Mouse (Mus musculus): ENCODE measurements at regions not wholly inside any gene's neighbourhood (a gene's known extent, or its start where the extent isn't known, plus 50 kb on each side); places are given as distances from the start of the nearest gene placed in this dataset.
A peak's percentile ranks its signal among the peaks of the same experiment; 100 is the strongest.

DNA sequence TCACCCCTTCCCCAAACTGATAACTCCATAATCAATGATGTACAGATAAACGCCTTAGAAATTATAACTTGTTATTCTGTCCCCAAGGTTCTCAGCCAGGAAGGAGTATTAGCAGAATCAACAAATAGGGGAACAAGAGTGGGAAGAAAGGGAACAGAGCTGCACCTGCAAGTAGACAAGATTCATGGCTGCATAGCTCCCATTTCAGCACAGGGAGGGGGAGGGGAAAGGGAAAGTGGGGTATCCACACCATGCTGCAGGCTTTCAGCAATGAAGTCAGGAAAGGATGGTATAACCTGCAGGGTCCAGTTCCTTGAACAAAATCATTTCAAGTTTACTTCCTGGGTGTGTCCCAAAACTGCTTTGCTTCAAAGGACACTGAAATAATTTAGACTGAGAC, 610.5 kb downstream of the Tox3 start:
- no peaks in the 10 kb centered on the region for H3K4me1 ChIP-seq (replicated peaks; ENCODE audit: insufficient read depth, low read length)
- H3K36me3 ChIP-seq (ENCODE audit: insufficient read depth, low read length), result no peaks in the 10 kb centered on the region
- no peaks in the 10 kb centered on the region for H3K27me3 ChIP-seq (ENCODE audit: insufficient read depth, low read length)
- no peak overlapping the region for H3K27ac ChIP-seq
- H3K9ac ChIP-seq (ENCODE audit: low read depth, low read length), result no peak overlapping the region
- no peak overlapping the region for H3K4me3 ChIP-seq (replicated peaks; ENCODE audit: low read depth, low read length)
- no peaks in the 10 kb centered on the region for H3K9me3 ChIP-seq (replicated peaks; ENCODE audit: low read length)
- ATAC-seq (replicated peaks; ENCODE audit: low FRiP score, low read depth) (no peak), DNase-seq (ENCODE audit: low spot score) (no peak)
- WGBS, result 70% methylated on average over 1 of the region's 1 CpGs
- no peak for TF ChIP-seq CTCF (IDR thresholded peaks at IDR 0.05; ENCODE audit: low read depth)
- H3K4me2 ChIP-seq (ENCODE audit: low read length), result no peak overlapping the region

- no peaks in the 10 kb centered on the region for H3K9me3 ChIP-seq (replicated peaks; ENCODE audit: low read length)
- no peak for ATAC-seq (replicated peaks; ENCODE audit: low FRiP score, low read depth)
- no peak overlapping the region for H3K4me2 ChIP-seq (ENCODE audit: low read length)
- H3K9ac ChIP-seq (ENCODE audit: low read depth, low read length), result no peak overlapping the region
- no peak for TF ChIP-seq CTCF (IDR thresholded peaks at IDR 0.05; ENCODE audit: low read depth)
- no peaks in the 10 kb centered on the region for H3K4me1 ChIP-seq (replicated peaks; ENCODE audit: insufficient read depth, low read length)
- 91% methylated on average over 6 of the region's 6 CpGs for WGBS
- no peak overlapping the region for H3K27ac ChIP-seq
- no peaks in the 10 kb centered on the region for H3K36me3 ChIP-seq (ENCODE audit: insufficient read depth, low read length)
- no peaks in the 10 kb centered on the region for H3K27me3 ChIP-seq (ENCODE audit: insufficient read depth, low read length)
- H3K4me3 ChIP-seq (replicated peaks; ENCODE audit: low read depth, low read length), result no peak overlapping the region
- DNase-seq (ENCODE audit: low spot score), result no peak
Observed at GRCm38 (mm10) chr8:89727252-89727651, 620.9 kb downstream of the Tox3 start.

DNA sequence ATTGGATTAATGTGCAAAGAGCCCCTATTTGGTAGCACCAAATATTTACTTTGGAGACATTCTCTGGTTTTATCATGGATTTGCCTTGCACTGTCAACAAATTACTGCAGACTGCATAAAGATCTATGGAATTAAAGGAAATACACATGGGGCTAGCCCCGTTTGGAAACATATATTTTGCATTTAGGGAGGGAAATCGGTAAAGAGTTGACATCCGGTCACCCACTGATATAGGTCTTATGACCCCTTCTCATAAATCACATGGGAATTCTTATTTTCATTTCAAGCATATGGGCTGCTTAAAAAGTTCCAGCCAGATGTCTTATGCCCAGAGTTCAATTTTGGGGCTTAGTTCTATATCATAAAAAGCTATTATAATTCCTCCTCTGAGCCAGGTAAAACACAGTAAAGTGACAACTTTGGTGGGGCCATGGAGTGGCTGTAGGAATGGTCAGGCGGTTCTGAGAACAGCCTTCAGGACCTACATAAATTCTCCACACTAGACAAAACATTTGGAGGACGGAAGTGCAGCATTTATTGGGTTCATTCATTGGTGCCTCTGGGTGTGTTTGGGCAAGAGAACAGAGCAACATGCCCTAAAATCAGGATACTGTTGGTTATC, 626.3 kb downstream of the Tox3 start:
- Histone ChIP-seq H3K27me3 (ENCODE audit: insufficient read depth, low read length) (no peaks in the 10 kb centered on the region), H3K9me3 (replicated peaks; ENCODE audit: low read length) (no peaks in the 10 kb centered on the region), H3K9ac (ENCODE audit: low read depth, low read length) (no peak overlapping the region), H3K4me2 (ENCODE audit: low read length) (no peak overlapping the region), H3K27ac (no peak overlapping the region), H3K4me3 (replicated peaks; ENCODE audit: low read depth, low read length) (no peak overlapping the region), H3K36me3 (ENCODE audit: insufficient read depth, low read length) (no peaks in the 10 kb centered on the region), H3K4me1 (replicated peaks; ENCODE audit: insufficient read depth, low read length) (no peaks in the 10 kb centered on the region)
- 65% methylated on average over 5 of the region's 5 CpGs for WGBS
- DNase-seq (ENCODE audit: low spot score) (peak; percentile 71), ATAC-seq (replicated peaks; ENCODE audit: low FRiP score, low read depth) (no peak)
- no peak for TF ChIP-seq CTCF (IDR thresholded peaks at IDR 0.05; ENCODE audit: low read depth)

DNA sequence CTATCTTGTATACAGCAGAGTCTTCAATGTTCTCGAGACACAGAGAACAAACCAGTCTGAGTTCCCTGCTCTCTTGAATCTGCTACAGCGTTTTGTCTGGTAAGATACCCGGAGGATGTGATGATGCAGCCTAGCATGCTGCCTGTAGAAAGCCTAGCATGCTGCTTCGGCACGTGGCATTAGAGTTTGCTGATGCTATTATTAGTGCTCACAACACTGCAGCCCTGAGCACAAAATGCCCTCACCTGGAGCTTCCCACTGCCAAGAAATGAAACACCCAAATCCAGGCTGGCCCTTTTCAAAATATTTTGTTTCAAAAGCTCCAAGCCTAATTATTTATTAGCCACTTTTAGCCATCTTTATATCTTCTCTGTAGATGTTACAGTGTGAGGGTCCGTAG, 634.3 kb downstream of the Tox3 start:
- no peak overlapping the region for H3K9ac ChIP-seq (ENCODE audit: low read depth, low read length)
- no peak overlapping the region for H3K27ac ChIP-seq
- no peaks in the 10 kb centered on the region for H3K4me1 ChIP-seq (replicated peaks; ENCODE audit: insufficient read depth, low read length)
- no peak for TF ChIP-seq CTCF (IDR thresholded peaks at IDR 0.05; ENCODE audit: low read depth)
- no peaks in the 10 kb centered on the region for H3K27me3 ChIP-seq (ENCODE audit: insufficient read depth, low read length)
- WGBS, result 73% methylated on average over 6 of the region's 6 CpGs
- H3K9me3 ChIP-seq (replicated peaks; ENCODE audit: low read length), result no peaks in the 10 kb centered on the region
- no peak overlapping the region for H3K4me3 ChIP-seq (replicated peaks; ENCODE audit: low read depth, low read length)
- no peaks in the 10 kb centered on the region for H3K36me3 ChIP-seq (ENCODE audit: insufficient read depth, low read length)
- H3K4me2 ChIP-seq (ENCODE audit: low read length), result no peak overlapping the region
- no peak for ATAC-seq (replicated peaks; ENCODE audit: low FRiP score, low read depth)
- no peak for DNase-seq (ENCODE audit: low spot score)

- WGBS, result 21% methylated on average over 5 of the region's 5 CpGs
- ATAC-seq (replicated peaks; ENCODE audit: low FRiP score, low read depth) (no peak), DNase-seq (ENCODE audit: low spot score) (peak; percentile 83)
- H3K4me3 ChIP-seq (replicated peaks; ENCODE audit: low read depth, low read length), result no peak overlapping the region
- no peak overlapping the region for H3K4me2 ChIP-seq (ENCODE audit: low read length)
- H3K27me3 ChIP-seq (ENCODE audit: insufficient read depth, low read length), result no peaks in the 10 kb centered on the region
- H3K36me3 ChIP-seq (ENCODE audit: insufficient read depth, low read length), result no peaks in the 10 kb centered on the region
- peak overlapping the region; percentile 25; the same call in 1 of the 2 replicates for H3K27ac ChIP-seq
- H3K9me3 ChIP-seq (replicated peaks; ENCODE audit: low read length), result no peaks in the 10 kb centered on the region
- H3K4me1 ChIP-seq (replicated peaks; ENCODE audit: insufficient read depth, low read length), result no peaks in the 10 kb centered on the region
- TF ChIP-seq CTCF (IDR thresholded peaks at IDR 0.05; ENCODE audit: low read depth), result no peak
- no peak overlapping the region for H3K9ac ChIP-seq (ENCODE audit: low read depth, low read length)
Observed at GRCm38 (mm10) chr8:89707341-89707928, 640.7 kb downstream of the Tox3 start.

DNA sequence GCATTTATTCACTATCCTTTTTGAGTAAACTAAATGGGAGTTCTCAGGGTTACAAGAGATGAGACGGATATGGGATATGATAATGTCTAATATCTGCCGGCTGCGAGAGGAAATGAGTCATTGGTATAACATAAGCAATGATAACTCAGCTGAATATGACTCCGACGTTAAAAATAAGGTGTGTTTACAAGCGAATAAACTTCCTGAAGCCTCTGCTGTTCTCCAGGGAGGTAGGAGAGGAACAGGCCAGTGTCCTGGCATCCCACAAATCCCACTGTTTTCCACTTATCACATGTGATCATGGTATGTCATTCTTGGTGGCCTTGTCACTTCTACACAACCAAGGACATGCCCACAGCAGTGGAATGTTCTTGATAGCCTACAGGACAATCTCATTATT, 641.7 kb upstream of the Sall1 start:
- no peak overlapping the region for H3K9ac ChIP-seq (ENCODE audit: low read depth, low read length)
- H3K27me3 ChIP-seq (ENCODE audit: insufficient read depth, low read length), result no peaks in the 10 kb centered on the region
- no peaks in the 10 kb centered on the region for H3K9me3 ChIP-seq (replicated peaks; ENCODE audit: low read length)
- no peaks in the 10 kb centered on the region for H3K36me3 ChIP-seq (ENCODE audit: insufficient read depth, low read length)
- DNase-seq (ENCODE audit: low spot score) (no peak), ATAC-seq (replicated peaks; ENCODE audit: low FRiP score, low read depth) (no peak)
- WGBS, result 64% methylated on average over 6 of the region's 6 CpGs
- TF ChIP-seq CTCF (IDR thresholded peaks at IDR 0.05; ENCODE audit: low read depth), result no peak
- H3K4me2 ChIP-seq (ENCODE audit: low read length), result no peak overlapping the region
- H3K27ac ChIP-seq, result no peak overlapping the region
- no peak overlapping the region for H3K4me3 ChIP-seq (replicated peaks; ENCODE audit: low read depth, low read length)
- H3K4me1 ChIP-seq (replicated peaks; ENCODE audit: insufficient read depth, low read length), result no peaks in the 10 kb centered on the region

DNA sequence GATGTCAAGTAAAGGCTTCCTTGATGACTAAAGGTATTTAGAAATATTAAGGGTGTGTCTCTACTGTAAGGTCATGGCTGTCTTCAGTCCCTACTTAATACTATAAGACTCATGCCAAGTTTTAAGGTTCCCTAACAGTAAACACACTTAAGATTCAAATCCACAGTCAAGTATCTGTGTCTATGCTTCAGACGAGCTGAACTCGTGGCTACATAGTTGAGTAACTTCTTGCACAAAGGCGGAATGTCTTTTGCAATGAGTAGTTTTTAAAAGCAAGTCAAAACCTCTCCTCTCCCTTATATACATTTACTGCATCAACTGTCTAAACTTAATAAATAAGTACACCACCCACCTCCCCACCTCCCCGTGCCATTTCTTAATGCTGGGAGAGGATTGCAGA, 637.0 kb upstream of the Sall1 start:
- Histone ChIP-seq H3K4me1 (replicated peaks; ENCODE audit: insufficient read depth, low read length) (no peaks in the 10 kb centered on the region), H3K4me2 (ENCODE audit: low read length) (no peak overlapping the region), H3K36me3 (ENCODE audit: insufficient read depth, low read length) (no peaks in the 10 kb centered on the region), H3K27me3 (ENCODE audit: insufficient read depth, low read length) (no peaks in the 10 kb centered on the region), H3K27ac (no peak overlapping the region), H3K9ac (ENCODE audit: low read depth, low read length) (no peak overlapping the region), H3K4me3 (replicated peaks; ENCODE audit: low read depth, low read length) (no peak overlapping the region), H3K9me3 (replicated peaks; ENCODE audit: low read length) (no peaks in the 10 kb centered on the region)
- TF ChIP-seq CTCF (IDR thresholded peaks at IDR 0.05; ENCODE audit: low read depth), result no peak
- DNase-seq (ENCODE audit: low spot score) (no peak), ATAC-seq (replicated peaks; ENCODE audit: low FRiP score, low read depth) (no peak)
- WGBS, result 84% methylated on average over 4 of the region's 4 CpGs

Data from kidney, postnatal 0 days (tissue).